Mouse (Mus musculus) liver, postnatal 0 days (tissue): ENCODE results near the gene Grid2.

Experiments
- CTCF ChIP-seq: sonication (generic); IDR thresholded peaks from 2 replicates; pipeline ENCODE4 v1.5.1; 2016; ENCODE audit warnings: antibody characterized with exemption, low read depth
- EP300 ChIP-seq: IDR thresholded peaks from 2 replicates; pipeline ENCODE4 v1.6.1; 2016; ENCODE audit warnings: antibody characterized with exemption, low read depth, mild to moderate bottlenecking

DNA sequence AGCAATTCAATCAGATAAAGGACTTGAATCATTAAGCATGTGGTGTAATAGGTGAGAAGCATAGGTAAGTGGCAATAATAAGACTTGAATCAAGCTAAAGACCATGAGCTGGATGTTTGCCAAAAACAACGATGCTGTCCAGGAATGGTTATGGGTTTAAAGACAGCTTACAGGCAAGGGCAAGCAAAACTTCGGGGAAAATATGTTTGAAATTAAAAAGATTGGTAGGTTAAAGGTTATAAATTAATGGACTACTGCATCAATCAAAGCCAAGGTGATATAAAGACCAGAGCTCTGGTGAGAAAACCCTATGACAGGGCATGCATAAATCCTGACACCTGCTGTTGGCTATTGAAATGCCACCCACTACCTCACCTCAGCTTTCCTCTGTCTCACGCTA, 1072.2 kb downstream of the Grid2 start:
- no peak for TF ChIP-seq CTCF
- no peak for TF ChIP-seq EP300
